ENCODE assay signal across 20 mouse cellular contexts in the genomic region with DNA sequence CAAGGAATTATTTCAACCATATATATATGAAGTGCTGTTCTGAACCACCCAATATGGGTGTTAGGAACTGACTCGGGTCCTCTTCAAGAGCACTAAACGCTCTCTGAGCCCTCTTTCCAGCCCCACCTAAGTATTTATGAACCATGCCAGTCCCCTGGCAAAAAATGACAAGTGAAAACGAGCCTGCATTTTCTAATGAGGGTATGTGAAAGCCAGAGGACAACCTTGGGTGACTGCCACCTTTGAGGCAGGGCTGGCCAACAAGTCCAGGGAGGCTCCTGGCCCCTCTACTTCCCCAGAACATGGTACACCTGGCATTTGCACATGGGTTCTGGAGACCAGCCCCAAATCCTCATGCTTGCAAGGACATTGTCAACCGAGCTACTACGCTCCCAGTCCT.
"Had no signal": no experiment of that assay in that cellular context is flagged by ENCODE, and none has a peak within 500 bp of the region (broad histone marks: within the 10 kb centered on the region; RNA-seq: fewer than 3 reads in every experiment).

No protein-coding gene starts in this region.

- H3K4me2 ChIP-seq: lung, embryonic 15.5 days; midbrain, embryonic 11.5 days; midbrain, embryonic 13.5 days; midbrain, embryonic 15.5 days; neural tube, embryonic 13.5 days; neural tube, embryonic 15.5 days had no signal

- H3K27me3 ChIP-seq: lung, embryonic 15.5 days; megakaryocyte, embryonic 14.5 days; midbrain, embryonic 13.5 days; midbrain, embryonic 15.5 days; neural tube, embryonic 13.5 days; neural tube, embryonic 15.5 days had no signal

- DNase-seq: lung, adult 18-20 months; lung, postnatal 14 days; lung, postnatal 36 days; retina, postnatal 1 day; right cerebral cortex, adult 18-20 months; right cerebral cortex, postnatal 25 days; right cerebral cortex, postnatal 4 days; spleen, adult 18-20 months; thymus, adult 18-20 months; thymus, postnatal 14 days; thymus, postnatal 36 days had no signal

- ATAC-seq: lung, postnatal 0 days; midbrain, embryonic 13.5 days; midbrain, embryonic 15.5 days had no signal

- H3K9me3 ChIP-seq: lung, embryonic 15.5 days; megakaryocyte, embryonic 14.5 days; midbrain, embryonic 13.5 days; midbrain, embryonic 15.5 days; neural tube, embryonic 13.5 days; neural tube, embryonic 15.5 days had no signal

- H3K9ac ChIP-seq: lung, embryonic 15.5 days; midbrain, embryonic 13.5 days; midbrain, embryonic 15.5 days; neural tube, embryonic 13.5 days; neural tube, embryonic 15.5 days had no signal

- H3K27ac ChIP-seq: lung, embryonic 15.5 days; macrophage; midbrain, embryonic 13.5 days; midbrain, embryonic 15.5 days; neural tube, embryonic 13.5 days; neural tube, embryonic 15.5 days had no signal

- H3K4me1 ChIP-seq: lung, embryonic 15.5 days; midbrain, embryonic 13.5 days; midbrain, embryonic 15.5 days; neural tube, embryonic 13.5 days; neural tube, embryonic 15.5 days had no signal

- H3K4me3 ChIP-seq: lung, embryonic 15.5 days; megakaryocyte, embryonic 14.5 days; midbrain, embryonic 13.5 days; midbrain, embryonic 15.5 days; neural tube, embryonic 13.5 days; neural tube, embryonic 15.5 days had no signal
